Mouse (Mus musculus): ENCODE measurements around the gene Col23a1.
A peak's percentile ranks its signal among the peaks of the same experiment; 100 is the strongest.
"Not testable (repeated sequence)": the region's sequence is repeated elsewhere in the genome, so short reads cannot be mapped to it uniquely, and the experiment has no call there.

Gene Col23a1

DNA sequence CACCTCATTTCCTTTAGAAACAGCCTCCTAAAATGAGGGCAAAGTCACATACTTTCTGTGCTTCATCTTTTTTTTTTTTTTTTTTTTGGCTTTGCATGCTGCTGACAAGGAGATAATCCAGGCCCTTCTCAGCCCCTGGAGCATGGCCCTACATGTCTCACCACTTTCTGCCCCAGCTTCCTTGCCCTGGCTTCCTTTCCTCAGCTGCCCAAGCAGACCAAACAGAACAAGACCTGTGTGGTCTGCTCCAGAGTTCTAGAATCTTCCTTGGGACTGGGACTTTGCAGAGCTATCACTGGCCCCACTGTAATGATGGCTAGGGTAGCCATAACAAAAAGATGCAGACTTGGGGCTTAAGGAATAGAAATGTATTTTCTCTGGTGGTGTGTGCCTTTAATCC is 300.3 kb downstream of the Col23a1 start:
- no peak for DNase-seq (ENCODE audit: low read depth, low spot score)

- DNase-seq (ENCODE audit: low read depth, low spot score), result peak; percentile 70
These were observed 301.4 kb downstream of the Col23a1 start for GRCm38 (mm10) chr11:51591168-51591567.

DNA sequence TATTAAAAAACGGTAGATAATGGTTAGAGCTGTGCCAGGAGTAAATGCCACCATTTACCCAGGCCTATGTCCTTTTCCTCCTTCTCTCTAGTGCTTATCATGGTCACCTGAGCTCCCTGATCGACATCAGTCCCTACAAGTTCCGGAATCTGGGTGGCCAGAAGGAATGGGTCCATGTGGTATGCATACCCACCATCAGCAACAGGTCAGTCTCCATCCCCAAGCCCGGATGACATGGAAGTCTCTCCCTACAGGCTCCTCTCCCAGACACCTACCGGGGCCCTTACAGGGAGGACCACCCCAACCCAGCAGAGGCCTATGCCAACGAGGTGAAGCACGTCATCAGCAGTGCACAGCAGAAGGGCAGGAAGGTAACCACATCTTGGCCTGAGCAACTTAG is 302.2 kb downstream of the Col23a1 start:
- no peak for DNase-seq (ENCODE audit: low read depth, low spot score)

DNA sequence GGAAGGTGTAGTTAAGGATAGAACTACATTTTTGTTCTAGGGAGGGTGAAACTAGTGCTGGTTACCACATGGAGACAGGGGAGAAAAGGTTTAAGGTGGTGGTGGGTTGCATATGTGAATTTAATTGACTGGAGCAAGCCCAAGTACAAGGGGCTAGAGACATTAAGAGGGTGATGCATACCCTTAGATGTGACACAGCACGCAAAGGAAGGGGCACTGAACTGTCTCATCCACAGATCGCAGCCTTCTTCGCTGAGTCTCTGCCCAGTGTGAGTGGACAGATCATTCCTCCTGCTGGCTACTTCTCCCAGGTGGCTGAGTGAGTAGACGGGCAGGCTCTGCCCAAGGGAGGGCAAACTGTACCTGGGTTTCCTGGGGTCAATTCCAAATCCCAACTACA is 303.6 kb downstream of the Col23a1 start:
- no peak for DNase-seq (ENCODE audit: low read depth, low spot score)

GRCm38 (mm10) chr11:51593849-51594248 is 304.1 kb downstream of the Col23a1 start:
- DNase-seq (ENCODE audit: low read depth, low spot score), result no peak

GRCm38 (mm10) chr11:51594715-51595350 is 305.1 kb downstream of the Col23a1 start:
- no peak for DNase-seq (ENCODE audit: low read depth, low spot score)

DNA sequence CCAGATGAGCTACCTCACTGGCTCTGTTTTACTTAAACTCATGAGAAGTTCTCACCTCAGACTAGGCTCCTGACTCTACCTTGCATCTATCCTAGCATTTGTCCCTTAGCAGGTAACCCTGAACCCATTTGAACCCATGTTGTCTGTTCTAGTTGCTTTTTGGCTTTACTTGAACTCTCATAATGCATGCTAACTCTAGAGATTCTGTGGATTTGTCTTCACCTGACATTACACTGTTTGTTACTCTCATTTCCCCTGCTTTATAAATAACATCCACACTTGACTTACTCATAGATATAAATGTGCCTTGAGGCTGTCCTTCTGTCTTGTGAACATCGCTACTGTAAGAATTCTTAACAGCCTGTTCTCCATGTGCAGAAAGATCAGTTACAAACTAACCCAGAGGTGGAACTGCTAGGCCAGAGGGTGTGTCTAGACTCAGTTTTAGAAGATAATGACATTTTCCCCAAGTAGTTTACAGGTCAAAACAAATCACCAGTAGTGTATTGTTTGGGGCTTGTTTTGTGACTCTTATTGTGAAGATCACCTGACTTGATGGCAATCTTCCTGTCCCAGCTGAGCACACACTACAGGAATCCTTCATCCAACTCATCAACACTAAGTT is 305.9 kb downstream of the Col23a1 start:
- DNase-seq (ENCODE audit: low read depth, low spot score), result no peak

DNA sequence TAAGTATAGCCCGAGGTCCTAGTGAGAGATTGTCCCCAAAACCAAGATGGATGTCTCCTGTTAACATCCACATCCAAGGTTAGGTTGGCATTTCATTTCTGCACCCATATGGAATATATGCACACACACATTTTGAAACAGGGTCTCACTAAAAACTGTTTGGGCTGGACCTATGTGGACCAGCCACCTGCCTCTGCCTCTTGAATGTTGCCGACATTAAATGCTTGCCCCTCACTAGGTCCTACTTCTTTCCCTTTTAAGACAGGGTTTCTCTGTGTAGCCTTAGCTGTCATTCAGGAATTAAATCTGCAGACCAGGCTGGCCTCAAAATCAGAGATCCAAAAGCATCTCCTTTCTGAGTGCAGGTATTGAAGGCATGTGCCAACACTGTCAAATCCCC is 307.8 kb downstream of the Col23a1 start:
- no peak for DNase-seq (ENCODE audit: low read depth, low spot score)

DNA sequence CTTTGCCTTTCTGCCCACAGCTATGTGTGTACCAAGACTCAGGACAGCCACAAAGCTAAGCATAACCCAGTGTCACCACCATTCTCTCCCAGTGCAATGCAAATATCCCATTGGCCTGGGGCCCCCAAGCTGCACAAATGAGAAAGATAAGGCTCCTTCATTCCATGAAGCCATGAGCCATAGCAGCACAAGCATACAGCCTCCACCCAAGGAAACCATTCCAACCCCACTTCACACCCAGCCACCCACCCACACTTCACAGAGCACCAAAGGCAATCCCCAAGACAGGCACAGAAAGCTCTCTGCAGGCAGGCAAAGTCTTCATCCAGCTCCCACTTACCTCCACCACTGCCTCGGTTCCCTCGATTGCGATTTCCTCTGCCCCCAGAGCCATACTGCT is 312.5 kb downstream of the Col23a1 start:
- no peak for DNase-seq (ENCODE audit: low read depth, low spot score)

DNA sequence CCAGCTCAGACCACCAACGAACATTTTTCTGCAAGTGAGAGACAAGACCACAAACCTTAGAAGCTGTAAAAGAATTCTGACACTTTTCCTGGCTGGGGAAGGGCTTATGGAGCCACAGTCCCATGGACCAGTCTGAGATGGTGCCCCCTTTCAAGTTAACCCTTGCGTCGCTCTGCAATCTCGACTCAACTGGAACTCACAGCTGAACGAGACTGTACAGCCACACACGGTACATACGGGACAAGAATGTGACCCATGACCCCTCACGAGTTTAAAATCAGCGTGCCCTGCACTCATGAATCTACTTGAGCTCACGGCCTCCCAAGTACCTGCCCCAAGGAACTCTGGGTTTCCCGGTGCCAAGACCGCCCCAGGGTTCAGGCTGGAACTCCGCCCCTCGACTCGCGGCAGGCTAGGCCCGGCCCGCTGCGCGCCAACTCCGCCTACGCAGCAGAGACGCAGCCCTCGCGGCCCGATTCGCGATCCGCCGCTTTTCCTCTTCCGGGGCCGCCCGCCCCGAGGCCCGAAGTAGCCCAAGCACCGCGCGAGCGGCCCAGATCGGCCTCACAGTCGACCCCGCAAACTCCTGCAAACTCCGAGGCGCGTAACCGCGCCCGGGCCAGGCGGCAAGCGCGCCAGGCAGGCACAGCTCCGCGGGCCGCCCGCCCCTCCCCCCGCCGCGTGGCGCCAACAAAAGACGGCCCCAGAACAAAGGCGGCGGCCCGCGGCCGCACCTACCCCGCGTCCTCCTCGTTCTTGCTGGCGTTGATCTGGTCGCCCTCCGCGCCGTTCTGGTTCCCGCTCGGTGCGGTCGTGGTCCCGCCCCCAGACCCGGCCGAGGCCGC is 316.1 kb downstream of the Col23a1 start:
- DNase-seq (ENCODE audit: low read depth, low spot score), result peak; percentile 94

GRCm38 (mm10) chr11:51606447-51607095 is 316.9 kb downstream of the Col23a1 start, which contains the start of gene Hnrnpab:
Gene Hnrnpab, minus strand, starts transcription at chr11:51606847.
- peak; percentile 98 for DNase-seq (ENCODE audit: low read depth, low spot score)

DNA sequence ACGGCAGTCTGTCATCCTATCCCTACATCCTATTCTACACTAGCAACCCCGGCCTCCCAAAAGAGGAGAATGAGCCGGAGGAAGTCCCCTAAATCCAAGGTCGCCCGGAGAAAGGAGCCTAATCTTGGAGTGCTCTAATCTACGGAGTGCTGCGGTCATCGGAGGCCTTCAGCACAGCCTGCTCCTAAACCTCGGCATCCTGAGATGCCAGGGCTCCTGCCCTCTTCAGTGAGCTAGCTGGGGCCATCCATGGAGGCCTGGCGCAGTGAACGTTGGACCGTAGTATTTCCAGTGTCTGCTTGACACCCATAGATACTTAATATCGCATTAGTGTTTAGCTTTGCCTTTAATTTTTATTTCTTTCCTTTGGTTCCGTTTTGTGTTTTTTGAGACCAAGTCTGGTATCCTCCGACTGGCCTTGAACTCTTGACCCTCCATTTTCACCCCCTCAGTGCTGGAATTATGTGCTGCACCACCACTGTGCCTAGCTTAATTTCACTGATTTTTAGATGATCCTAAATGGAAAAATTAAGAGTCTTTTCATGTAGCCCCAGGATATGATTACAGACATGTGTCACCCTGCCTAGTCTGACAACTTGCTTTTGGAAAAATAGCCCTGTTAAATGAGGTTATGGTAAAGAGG is 317.5 kb downstream of the Col23a1 start:
- no peak for DNase-seq (ENCODE audit: low read depth, low spot score)

DNA sequence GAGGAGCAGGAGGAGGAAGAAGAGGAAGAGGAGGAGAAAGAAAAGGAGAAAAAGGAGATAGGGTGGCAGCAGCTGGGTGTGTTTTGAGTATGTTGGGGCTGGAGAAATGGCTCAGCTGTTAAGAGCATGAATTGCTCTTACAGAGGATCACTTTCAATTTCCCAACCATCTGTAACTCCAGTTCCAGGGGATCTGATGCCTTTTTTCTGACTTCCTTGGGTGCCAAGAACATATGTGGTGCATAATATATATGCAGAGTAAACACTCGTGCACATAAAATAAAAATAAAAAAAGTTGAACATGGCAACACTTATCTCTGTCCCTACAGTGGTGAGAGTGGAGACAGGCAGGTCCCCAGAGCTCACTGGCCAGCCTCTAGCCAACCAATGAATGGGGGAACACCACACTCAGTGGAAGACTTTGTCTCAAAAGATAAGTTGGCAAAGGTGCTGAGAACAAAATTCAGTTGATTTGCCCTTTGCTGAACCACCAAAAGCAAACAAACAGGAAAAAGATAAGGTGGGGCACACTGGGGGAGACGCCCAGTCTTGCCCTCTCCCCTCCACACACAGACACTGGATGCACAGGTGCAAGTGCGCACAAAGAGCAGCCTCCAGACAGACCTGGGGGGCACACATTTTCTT is 319.7 kb downstream of the Col23a1 start:
- DNase-seq (ENCODE audit: low read depth, low spot score), result no peak

DNA sequence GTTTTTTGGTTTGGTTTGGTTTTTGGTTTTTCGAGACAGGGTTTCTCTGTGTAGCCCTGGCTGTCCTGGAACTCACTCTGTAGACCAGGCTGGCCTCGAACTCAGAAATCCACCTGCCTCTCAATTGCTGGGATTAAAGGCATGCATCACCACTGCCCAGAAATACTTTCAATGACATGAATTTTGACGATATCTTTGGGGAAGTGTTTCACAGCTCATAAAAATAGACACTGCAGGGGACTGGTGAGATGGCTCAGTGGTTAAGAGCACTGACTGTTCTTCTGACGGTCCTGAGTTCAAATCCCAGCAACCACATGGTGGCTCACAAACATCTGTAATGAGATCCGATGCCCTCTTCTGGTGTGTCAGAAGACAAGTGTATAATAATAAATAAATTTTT is 320.2 kb downstream of the Col23a1 start:
- not testable (repeated sequence) for DNase-seq (ENCODE audit: low read depth, low spot score)

- peak; percentile 53 for DNase-seq (ENCODE audit: low read depth, low spot score)
These were observed 324.5 kb downstream of the Col23a1 start for GRCm38 (mm10) chr11:51614256-51614655.

- DNase-seq (ENCODE audit: low read depth, low spot score), result no peak
These were observed 325.4 kb downstream of the Col23a1 start for GRCm38 (mm10) chr11:51615129-51615528.

GRCm38 (mm10) chr11:51615601-51616000 is 325.9 kb downstream of the Col23a1 start:
- peak; percentile 88 for DNase-seq (ENCODE audit: low read depth, low spot score)

DNA sequence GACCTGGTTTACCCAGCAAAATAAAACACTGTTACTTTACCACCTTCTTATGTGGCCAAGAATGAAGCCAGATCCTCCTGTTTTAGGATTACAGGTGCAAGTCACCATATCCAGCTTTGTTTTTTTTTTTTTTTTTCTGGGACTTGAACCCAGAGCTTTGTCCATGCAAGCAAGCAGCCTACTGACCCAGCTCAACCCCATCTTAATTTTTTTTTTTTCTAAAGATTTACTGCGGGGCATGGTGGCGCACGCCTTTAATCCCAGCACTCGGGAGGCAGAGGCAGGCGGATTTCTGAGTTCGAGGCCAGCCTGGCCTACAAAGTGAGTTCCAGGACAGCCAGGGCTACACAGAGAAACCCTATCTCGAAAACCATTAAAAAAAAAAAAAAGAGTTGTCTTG is 326.4 kb downstream of the Col23a1 start:
- not testable (repeated sequence) for DNase-seq (ENCODE audit: low read depth, low spot score)

DNA sequence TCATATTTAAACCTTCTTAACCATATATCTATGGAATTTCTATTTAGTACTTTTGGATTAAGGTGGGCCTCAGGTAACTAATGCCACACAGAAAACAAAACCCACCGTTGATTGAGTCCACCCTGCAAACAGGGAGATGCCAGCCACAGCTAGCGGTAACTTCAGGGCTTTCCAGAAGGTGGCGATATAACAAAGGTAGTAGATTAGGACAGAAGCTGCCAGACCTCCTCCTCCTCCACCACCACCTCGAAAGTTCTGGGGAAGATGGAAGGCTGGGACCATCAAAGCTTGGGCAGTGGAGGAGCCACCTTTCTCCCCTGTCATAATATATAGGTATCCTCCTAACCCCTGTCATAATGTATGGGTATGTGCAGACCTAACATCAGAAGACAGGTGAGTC is 328.0 kb downstream of the Col23a1 start:
- peak; percentile 84 for DNase-seq (ENCODE audit: low read depth, low spot score)

DNA sequence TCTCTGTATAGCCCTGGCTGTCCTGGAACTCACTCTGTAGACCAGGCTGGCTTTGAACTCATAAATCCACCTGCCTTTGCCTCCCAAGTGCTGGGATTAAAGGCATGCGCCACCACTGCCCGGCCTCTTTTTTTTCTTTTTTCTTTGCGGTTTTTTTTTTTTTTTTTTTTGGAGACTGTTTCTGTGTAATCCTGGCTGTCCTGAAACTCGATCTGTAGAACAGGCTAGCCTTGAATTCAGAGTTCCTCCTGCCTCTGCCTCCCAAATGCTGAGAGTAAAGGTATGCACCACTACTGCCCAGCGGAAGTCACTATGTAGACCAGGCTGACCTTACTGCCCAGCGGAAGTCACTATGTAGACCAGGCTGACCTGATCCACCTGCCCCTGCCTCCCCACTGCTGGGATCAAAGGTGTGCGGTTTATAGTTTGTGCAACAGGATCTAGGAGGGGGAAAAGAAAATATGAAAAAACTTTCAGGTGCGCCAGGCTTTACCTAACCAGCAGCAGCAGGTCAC is 329.2 kb downstream of the Col23a1 start:
- no peak for DNase-seq (ENCODE audit: low read depth, low spot score)

Measured in ZHBTc4 (cell line).